Mouse (Mus musculus) lung, postnatal 0 days (tissue): ENCODE results near the gene Dnaaf2.

Experiments used
- CTCF ChIP-seq: IDR thresholded peaks from 2 replicates; pipeline ENCODE4 v1.5.1; 2016; ENCODE audit warnings: antibody characterized with exemption, mild to moderate bottlenecking
- EP300 ChIP-seq: IDR thresholded peaks from 2 replicates; pipeline ENCODE4 v1.6.1; 2016; ENCODE audit warnings: antibody characterized with exemption, mild to moderate bottlenecking, control low read depth

DNA sequence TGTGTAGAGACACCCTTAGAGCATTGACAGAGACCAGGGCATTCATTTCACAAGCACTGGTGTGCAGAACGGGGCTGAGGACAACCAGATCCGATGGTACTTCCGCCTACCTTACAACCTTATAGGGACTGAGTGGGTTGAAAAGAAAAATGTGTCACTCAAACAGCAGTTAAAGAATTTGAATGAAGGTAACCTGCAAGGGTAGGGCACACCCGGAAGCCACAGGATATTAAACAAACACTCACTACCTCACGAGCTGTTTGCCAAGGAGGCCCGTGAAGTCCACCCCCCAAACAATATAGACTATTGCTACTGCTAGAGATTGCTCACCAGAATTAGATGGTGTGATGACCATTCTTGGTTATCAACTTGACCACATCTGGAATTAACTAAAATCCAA is 37.6 kb upstream of the Dnaaf2 start:
- TF ChIP-seq CTCF (no peak), EP300 (no peak)
